Mouse (Mus musculus) thymus, adult 2 months (tissue): Measurements from ENCODE around the gene Rapsn. TPM values are rescaled to one million over a fixed set of nuclear protein-coding genes. Genes with fewer than 3 reads are reported as not detected.

ENCODE experiments used
- DNase-seq: peaks from one replicate; pipeline ENCODE4 v3.0.0; 2021
- H3K27ac ChIP-seq: fragments of 200-500 bp; 2 replicates; pipeline ENCODE4 v1.5.1; 2012; ENCODE audit warnings: low read length, control low read depth; ENCODE audit not compliant: control insufficient read depth, insufficient read depth
- H3K27me3 ChIP-seq: fragments of 200-500 bp; 2 replicates; pipeline ENCODE4 v1.6.1; 2012; ENCODE audit warnings: mild to moderate bottlenecking, low read length, moderate library complexity, mixed read lengths; ENCODE audit not compliant: control insufficient read depth, insufficient read depth
- H3K36me3 ChIP-seq: fragments of 200-500 bp; 2 replicates; pipeline ENCODE4 v1.6.1; 2012; ENCODE audit warnings: mild to moderate bottlenecking, low read length, moderate library complexity; ENCODE audit not compliant: control insufficient read depth, insufficient read depth
- H3K4me1 ChIP-seq: fragments of 200-500 bp; replicated peaks from 2 replicates; pipeline ENCODE4 v1.6.1; 2012; ENCODE audit warnings: low read length; ENCODE audit not compliant: control insufficient read depth, insufficient read depth
- H3K4me3 ChIP-seq: fragments of 200-500 bp; 2 replicates; pipeline ENCODE4 v1.5.1; 2012; ENCODE audit warnings: mild to moderate bottlenecking, low read length, control low read depth, moderate library complexity; ENCODE audit not compliant: control insufficient read depth, insufficient read depth
- CTCF ChIP-seq: fragments of 200-500 bp; IDR thresholded peaks from 2 replicates; pipeline ENCODE4 v1.5.1; 2012; ENCODE audit warnings: mild to moderate bottlenecking, control low read depth, low read length, moderate library complexity, borderline replicate concordance; ENCODE audit not compliant: control insufficient read depth, poor library complexity, insufficient read depth; ENCODE audit errors: extremely low read depth
- POLR2A ChIP-seq: fragments of 200-500 bp; IDR thresholded peaks from 2 replicates; pipeline ENCODE4 v1.6.1; 2012; ENCODE audit warnings: mild to moderate bottlenecking, low read length, control low read depth, moderate library complexity; ENCODE audit not compliant: control insufficient read depth, poor library complexity, insufficient read depth; ENCODE audit errors: extremely low read depth
- WGBS: fragments of 180-500 bp; shearing (Covaris S2); methylation state at CpG from one replicate; pipeline ENCODE4 v1.1.7; 2018; 5-methylcytosine and 5-hydroxymethylcytosine counted together
- polyA plus RNA-seq: library from polyadenylated mRNA; depleted of rRNA; stranded (reverse); fragments of >200 nt; gene quantifications from 2 replicates; pipeline ENCODE4 v1.2.3, GENCODE M21; 2012

The Rapsn gene
- polyA plus RNA-seq, 1 experiment, result 10.1 TPM

DNA sequence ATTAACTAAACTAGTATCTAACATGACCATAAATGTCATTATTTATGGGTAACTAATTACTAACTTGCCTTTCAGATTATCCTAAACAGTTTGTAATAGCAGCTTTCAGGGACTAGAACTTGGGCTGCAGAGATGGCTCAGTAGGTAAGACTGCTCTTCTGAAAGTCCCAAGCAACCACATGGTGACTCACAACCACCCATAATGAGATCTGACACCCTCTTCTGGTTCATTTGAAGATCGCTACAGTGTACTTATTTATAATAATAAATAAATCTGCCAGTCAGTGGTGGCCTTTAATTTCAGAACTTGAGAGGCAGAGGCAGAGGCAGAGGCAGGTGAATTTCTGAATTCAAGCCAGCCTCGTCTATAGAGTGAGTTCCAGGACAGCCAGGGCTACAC, 17.3 kb downstream of the Rapsn start:
- Histone ChIP-seq H3K27ac (no peak overlapping the region), H3K27me3 (no peaks in the 10 kb centered on the region), H3K4me1 (peaks cover 6% of the 10 kb centered on the region), H3K4me3 (no peak overlapping the region), H3K36me3 (peaks cover 21% of the 10 kb centered on the region)
- WGBS, result 43% methylated on average over 2 of the region's 2 CpGs
- TF ChIP-seq CTCF, result no peak
- TF ChIP-seq POLR2A, result no peak
- DNase-seq, result no peak

DNA sequence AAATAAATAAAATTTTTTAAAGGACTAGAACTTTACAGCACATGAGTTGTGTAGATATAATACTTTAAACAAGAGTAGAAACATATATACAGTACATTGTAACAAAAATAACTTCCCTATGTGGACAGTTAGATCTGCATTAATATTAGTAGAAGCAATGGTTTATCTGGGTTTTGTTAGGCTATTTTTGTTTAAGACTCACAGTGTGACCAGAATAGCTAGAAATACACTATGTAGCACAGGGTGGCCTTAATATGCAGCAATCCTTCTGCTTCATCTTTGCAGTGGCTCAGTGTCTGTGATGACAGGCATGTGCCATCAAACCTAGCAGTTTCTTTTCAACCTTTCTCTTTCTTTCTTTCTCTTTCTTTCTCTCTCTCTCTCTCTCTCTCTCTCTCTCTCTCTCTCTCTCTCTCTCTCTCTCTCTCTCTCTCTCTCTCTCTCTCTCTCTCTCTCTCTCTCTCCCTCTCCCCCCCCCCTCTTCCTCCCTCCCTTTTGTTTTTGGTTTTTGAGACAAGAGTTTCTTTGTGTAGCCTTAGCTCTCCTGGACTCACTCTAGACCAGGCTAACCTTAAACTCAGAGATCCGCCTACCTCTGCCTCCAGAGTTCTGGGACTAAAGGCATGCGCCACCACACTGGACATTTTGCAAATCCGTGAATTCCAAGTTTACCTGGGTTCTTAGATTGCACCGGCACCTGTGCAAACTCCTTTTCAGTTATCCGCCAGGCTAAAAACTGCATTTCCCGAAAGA, 17.9 kb downstream of the Rapsn start:
- Histone ChIP-seq H3K27me3 (no peaks in the 10 kb centered on the region), H3K27ac (peak overlapping the region; percentile 54; the same call in 1 of the 2 replicates), H3K4me1 (peaks cover 6% of the 10 kb centered on the region), H3K36me3 (peaks cover 25% of the 10 kb centered on the region), H3K4me3 (peak overlapping the region; percentile 60)
- DNase-seq, result no peak
- WGBS, result 0% methylated on average over 6 of the region's 6 CpGs
- TF ChIP-seq CTCF, result no peak
- TF ChIP-seq POLR2A, result no peak

DNA sequence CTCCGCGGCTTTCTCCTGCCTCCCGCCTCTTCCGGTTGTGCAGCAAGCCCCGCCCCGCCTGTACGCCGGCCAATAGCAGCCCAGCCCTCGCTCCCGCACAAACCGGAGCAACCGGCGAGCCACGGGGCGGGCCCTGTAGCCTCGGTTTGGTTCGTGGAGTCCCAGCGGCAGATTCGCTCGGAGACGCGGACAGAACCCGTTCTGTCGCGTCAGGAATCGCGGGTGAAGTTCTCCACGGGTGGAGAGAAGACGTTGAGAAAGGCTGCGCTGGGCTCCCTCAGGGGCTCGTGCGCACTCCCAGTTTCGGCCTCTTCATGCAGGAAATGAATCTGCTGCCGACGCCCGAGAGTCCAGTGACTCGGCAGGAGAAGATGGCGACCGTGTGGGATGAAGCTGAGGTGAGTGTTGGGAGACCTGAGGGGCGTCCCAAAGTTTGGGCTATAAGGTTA, 18.5 kb downstream of the Rapsn start, which contains the start of gene Psmc3:
TSS of gene Psmc3 (plus strand) at position 76 of the 449 bp plus-strand sequence.
- H3K4me1 ChIP-seq, result peaks cover 6% of the 10 kb centered on the region
- WGBS, result under 1% methylated on average over 40 of the region's 40 CpGs
- peaks cover 31% of the 10 kb centered on the region for H3K36me3 ChIP-seq
- peak; percentile 97 for DNase-seq
- no peaks in the 10 kb centered on the region for H3K27me3 ChIP-seq
- TF ChIP-seq CTCF (0 out of 2 replicates have a peak, but pooled peaks have one; percentile 32), POLR2A (peak; percentile 91; the same call in 1 of the 2 replicates)
- H3K4me3 ChIP-seq, result peak within 1 kb of the TSS; percentile 60
- H3K27ac ChIP-seq, result peak within 1 kb of the TSS; percentile 54; the same call in 1 of the 2 replicates

DNA sequence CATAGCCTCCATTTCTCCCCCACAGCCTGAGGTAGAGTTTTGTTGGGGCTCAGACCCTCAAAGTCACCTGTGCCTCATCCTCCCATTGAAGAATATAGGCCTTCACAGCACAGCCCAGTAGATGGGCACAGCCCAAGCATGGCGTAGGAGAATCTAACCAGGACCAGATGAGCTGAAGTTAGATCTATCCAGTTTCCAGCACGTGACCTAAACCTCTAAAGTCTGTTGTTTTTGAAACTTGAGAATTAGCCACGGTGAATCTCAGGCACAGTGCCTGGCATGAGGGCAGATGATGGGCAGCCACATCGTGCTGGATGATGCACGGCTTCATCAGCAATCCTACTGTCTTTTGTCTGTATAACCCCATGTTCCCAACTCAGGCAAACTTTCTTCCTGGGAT, 23.0 kb downstream of the Rapsn start:
- Histone ChIP-seq H3K27ac (no peak overlapping the region), H3K4me1 (peaks cover 6% of the 10 kb centered on the region), H3K4me3 (no peak overlapping the region), H3K27me3 (no peaks in the 10 kb centered on the region), H3K36me3 (peaks cover 57% of the 10 kb centered on the region)
- 93% methylated on average over 5 of the region's 5 CpGs for WGBS
- TF ChIP-seq POLR2A, result no peak
- no peak for TF ChIP-seq CTCF
- DNase-seq, result no peak

DNA sequence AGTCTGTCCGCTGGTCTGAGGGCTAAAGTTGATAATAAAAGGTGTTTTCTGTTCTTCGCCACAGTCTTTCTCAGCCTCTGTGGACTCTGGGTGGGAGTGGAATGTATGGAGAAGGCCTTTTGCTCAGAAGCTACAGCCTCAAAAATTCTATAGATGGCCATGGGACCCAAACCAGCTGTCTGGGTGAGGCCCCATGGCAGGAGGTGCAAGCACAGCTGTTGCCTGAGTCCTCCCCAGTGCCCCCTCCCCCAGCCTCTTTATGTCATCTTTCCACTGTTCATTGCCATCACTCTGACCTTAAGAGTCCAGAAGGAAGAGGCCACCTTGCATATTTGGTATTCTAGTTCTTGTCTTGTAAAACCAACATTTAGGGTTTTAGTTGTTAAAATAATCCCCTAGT, 24.0 kb downstream of the Rapsn start:
- WGBS, result 96% methylated on average over 2 of the region's 2 CpGs
- DNase-seq, result no peak
- H3K36me3 ChIP-seq, result peaks cover 57% of the 10 kb centered on the region
- no peak overlapping the region for H3K27ac ChIP-seq
- TF ChIP-seq CTCF, result no peak
- TF ChIP-seq POLR2A, result no peak
- no peak overlapping the region for H3K4me3 ChIP-seq
- no peaks in the 10 kb centered on the region for H3K27me3 ChIP-seq
- peaks cover 6% of the 10 kb centered on the region for H3K4me1 ChIP-seq

DNA sequence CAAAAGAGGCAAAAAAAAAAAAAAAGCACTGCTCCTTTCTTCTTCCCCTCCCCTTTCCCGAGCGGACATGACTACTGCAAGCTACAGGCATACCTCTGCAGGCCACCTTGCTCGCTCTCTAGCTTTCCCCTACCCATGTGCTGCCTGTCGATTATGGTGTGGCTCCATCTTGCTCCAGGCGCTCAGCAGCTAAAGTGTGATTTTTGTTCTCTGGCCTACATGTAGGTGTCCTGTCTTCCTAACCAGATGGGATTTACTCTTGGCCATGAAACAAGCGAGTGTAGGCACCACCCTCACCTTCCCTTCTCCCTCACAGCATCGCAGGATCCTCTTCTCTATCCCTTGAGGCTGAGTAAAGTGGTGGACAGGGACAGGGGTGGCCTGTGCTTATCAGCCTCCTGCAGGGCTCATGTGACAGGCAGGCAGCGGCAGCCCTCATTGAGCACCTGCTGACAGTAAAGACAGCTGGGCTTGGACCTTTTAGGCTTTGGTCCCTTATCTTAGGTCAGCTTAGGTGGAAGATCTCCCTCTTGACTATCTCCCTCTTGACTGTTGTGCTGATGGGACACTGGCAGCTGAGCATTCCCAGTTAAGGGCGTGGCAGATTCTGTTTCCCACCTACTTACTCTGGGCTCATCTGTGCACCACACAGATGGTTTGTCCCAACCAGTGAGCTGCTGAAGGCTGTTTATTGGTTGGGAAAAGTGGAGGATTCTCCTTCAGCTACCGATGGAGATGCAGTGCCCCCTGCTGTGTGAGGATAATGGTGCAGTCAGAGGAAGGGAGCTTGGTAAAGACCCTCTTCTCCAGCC, 25.3 kb downstream of the Rapsn start:
- Histone ChIP-seq H3K27me3 (no peaks in the 10 kb centered on the region), H3K4me1 (no peaks in the 10 kb centered on the region), H3K27ac (no peak overlapping the region), H3K4me3 (no peak overlapping the region), H3K36me3 (peaks cover 56% of the 10 kb centered on the region)
- TF ChIP-seq CTCF, result peak; percentile 52; the same call in 1 of the 2 replicates
- no peak for TF ChIP-seq POLR2A
- no peak for DNase-seq
- WGBS, result 90% methylated on average over 10 of the region's 10 CpGs
